Mouse (Mus musculus): ENCODE results near the gene Vegfd.

The Vegfd gene

GRCm38 (mm10) chrX:164419955-164420354, 46.8 kb downstream of the Vegfd start:
- no peak for DNase-seq (ENCODE audit: low spot score)

GRCm38 (mm10) chrX:164420518-164420917, 47.3 kb downstream of the Vegfd start:
- no peak for DNase-seq (ENCODE audit: low spot score)

- no peak for DNase-seq (ENCODE audit: low spot score)
These were observed 51.6 kb downstream of the Vegfd start for GRCm38 (mm10) chrX:164424821-164425220.

GRCm38 (mm10) chrX:164427295-164427694, 54.1 kb downstream of the Vegfd start:
- DNase-seq (ENCODE audit: low spot score): no peak

- DNase-seq (ENCODE audit: low spot score): no peak
These were observed 55.0 kb downstream of the Vegfd start for GRCm38 (mm10) chrX:164428224-164428623.

- DNase-seq (ENCODE audit: low spot score): no peak
These were observed 57.4 kb downstream of the Vegfd start for GRCm38 (mm10) chrX:164430621-164431020.

GRCm38 (mm10) chrX:164431133-164431532, 58.0 kb downstream of the Vegfd start:
- DNase-seq (ENCODE audit: low spot score): no peak

- no peak for DNase-seq (ENCODE audit: low spot score)
These were observed 58.4 kb downstream of the Vegfd start for GRCm38 (mm10) chrX:164431541-164431940.

GRCm38 (mm10) chrX:164432682-164433081, 59.5 kb downstream of the Vegfd start:
- DNase-seq (ENCODE audit: low spot score): no peak

- DNase-seq (ENCODE audit: low spot score): no peak
These were observed 63.5 kb downstream of the Vegfd start, which contains the start of gene Asb11 for GRCm38 (mm10) chrX:164436709-164437108. Gene Asb11 (plus strand): TSS chrX:164436994.

GRCm38 (mm10) chrX:164439462-164439861, 66.3 kb downstream of the Vegfd start:
- no peak for DNase-seq (ENCODE audit: low spot score)

- no peak for DNase-seq (ENCODE audit: low spot score)
These were observed 67.0 kb downstream of the Vegfd start for GRCm38 (mm10) chrX:164440140-164440539.

GRCm38 (mm10) chrX:164440703-164441102, 67.5 kb downstream of the Vegfd start:
- no peak for DNase-seq (ENCODE audit: low spot score)

GRCm38 (mm10) chrX:164441306-164441705, 68.1 kb downstream of the Vegfd start:
- no peak for DNase-seq (ENCODE audit: low spot score)

GRCm38 (mm10) chrX:164445601-164446000, 72.4 kb downstream of the Vegfd start:
- DNase-seq (ENCODE audit: low spot score): no peak

GRCm38 (mm10) chrX:164446106-164446551, 73.0 kb downstream of the Vegfd start:
- DNase-seq (ENCODE audit: low spot score): no peak

GRCm38 (mm10) chrX:164446835-164447681, 73.9 kb downstream of the Vegfd start:
- DNase-seq (ENCODE audit: low spot score): no peak

GRCm38 (mm10) chrX:164447682-164448071, 74.5 kb downstream of the Vegfd start:
- DNase-seq (ENCODE audit: low spot score): no peak

GRCm38 (mm10) chrX:164449201-164449600, 76.0 kb downstream of the Vegfd start:
- no peak for DNase-seq (ENCODE audit: low spot score)

All from spleen, adult 12 weeks (tissue).